Mouse (Mus musculus) liver, embryonic 14.5 days (tissue): ENCODE measurements around the gene Lrrc47.

Experiments
- CTCF ChIP-seq: IDR thresholded peaks from 2 replicates; pipeline ENCODE4 v1.5.1; 2016; ENCODE audit warnings: antibody characterized with exemption, low read depth, control low read depth
- EP300 ChIP-seq: IDR thresholded peaks from 2 replicates; pipeline ENCODE4 v1.6.1; 2016; ENCODE audit warnings: antibody characterized with exemption, low read depth

- TF ChIP-seq CTCF (peak; percentile 71), EP300 (no peak)
These were observed 34.3 kb downstream of the Lrrc47 start for GRCm38 (mm10) chr4:154045837-154046236.
